Mouse (Mus musculus) retina, postnatal 1 day (tissue): Measurements from ENCODE around the gene Rcn1.
A peak's percentile ranks its signal among the peaks of the same experiment; 100 is the strongest.

Experiments
- DNase-seq: peaks from one replicate; pipeline ENCODE4 v3.0.0-alpha.2; 2012

Gene Rcn1

DNA sequence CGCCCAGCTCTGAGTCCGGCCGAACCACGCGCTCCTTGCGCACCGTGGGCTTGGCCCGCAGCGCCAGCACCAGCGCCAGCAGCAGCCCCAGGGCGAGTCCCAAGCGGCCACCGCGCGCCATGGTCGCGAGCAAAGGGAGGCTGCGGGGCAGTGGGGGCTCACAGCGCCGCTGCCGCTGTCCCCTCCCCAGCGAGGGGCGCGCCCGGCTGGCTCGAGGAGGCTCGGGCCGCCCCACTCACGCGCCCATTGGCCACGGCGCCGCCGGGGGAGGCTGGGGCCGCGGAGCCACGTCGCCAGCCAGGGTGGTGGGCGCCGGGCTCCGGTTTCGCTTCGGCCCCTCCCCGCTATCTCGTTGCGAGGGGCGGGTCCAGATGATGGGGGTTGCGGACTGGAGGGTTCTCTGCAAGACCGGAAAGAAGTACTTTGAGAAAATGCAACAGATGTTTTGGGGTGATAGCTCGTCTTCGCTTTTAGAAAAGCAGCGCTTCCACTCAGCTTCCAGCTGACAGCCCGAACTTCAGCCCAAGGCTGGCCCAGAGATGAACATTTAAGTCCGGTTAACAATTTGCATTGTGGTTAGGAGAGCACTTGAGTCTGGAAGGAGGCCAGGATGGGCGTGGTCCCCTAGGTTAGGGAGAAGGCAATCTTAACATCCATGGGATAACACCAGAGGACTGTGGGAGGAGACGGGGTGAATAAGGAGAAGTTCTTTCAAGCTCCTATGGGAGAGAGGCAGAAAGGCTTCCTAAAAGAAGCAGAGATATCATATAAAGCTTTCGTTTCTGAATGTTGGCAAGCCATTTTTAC is at the start of gene Rcn1:
Gene Rcn1 (minus strand): TSS at position 235 of the 807 bp plus-strand sequence.
- peak; percentile 90 for DNase-seq

DNA sequence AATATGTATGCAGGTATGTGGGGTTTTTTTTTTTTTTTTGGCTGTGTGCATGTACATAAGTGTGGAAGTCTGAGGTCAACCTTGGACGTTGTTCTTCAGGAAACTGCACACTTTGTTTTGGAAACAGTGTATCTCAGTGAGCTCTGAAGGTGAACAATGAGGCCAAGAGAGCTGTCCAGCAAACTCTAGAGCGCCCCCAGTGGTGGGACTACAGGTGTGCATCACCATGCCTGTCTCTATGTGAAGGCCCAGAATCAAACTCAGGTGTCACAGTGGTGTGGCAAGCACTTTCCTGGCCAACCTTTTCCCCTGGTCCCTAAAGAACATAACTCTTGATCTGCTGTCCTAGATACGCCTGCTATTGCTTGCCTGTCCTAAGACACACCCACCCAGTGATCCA is 45.0 kb upstream of the Rcn1 start:
- peak; percentile 39 for DNase-seq

DNA sequence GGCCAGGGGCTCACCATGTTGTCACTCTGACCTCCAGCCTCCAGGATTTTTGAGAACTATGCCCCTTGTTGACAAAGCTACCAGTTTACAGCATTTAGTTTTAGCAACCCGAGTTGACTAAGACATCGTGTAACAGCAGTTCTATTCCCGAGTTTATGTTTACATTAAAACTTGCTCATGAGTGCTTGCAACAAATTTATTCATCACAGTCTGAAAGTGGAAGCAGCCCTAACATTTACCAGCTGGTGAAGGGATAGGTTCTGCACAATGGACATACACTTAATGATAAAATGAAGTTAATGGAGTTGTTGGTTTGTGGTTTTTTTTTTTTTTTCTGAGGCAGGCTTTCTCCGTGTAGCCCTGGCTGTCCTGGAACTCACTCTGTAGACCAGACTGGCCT is 39.9 kb upstream of the Rcn1 start:
- DNase-seq = no peak

DNA sequence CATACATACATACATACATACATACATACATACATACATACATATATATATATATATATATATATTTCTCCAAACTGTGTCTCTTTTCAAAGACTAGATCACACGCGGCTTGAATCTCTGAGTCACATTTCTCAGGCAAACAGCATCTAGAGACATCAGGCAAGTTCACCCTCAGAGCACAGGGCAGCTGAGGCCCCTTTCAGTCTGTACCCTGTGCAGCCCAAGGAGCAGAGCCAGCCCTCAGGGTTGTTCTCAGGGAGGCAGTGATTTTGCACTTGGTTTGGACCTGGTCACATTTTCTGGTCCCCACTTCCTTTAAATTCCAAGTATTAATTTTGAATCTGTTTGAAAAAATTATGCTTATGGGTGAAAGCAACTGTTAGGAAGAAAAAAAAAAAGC is 39.4 kb upstream of the Rcn1 start:
- DNase-seq = no peak

DNA sequence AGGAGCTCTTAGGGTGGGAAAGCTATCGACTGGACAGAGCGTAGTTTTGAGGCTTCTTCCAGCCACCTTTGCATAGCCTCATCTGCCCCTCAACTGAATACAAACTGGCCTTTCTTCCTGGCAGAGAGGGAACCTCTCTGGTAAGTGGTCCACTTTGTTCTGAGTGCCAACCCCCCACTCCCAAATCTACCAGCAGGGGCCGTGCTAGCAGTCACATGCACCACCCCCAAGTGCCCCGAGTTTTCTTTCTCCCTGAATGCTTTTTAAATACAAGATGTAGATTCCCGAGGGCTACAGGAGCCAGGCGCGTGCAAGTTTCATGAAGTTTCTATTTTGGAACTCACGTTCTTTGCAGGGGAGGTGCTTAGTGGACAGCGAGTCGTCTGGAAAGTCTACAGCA is 33.8 kb upstream of the Rcn1 start:
- peak; percentile 55 for DNase-seq

DNA sequence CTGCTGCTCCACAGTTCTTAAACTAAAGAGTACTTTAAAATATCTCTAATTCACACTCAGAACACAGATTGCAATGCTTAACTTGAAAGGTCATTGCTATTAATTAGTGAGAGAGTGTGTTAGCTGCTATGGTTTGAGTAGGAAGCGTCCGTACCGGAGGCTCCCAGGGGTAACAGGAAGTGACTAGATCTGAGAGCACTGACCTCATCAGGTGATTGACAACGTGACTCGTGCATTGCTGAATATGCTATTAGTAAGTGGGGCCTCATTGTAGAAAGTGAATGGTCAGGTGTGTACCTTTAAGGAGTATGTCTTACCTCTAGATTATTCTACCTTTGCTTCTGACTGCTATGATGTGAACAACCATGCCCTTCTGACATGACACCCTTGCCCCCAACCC is 31.3 kb upstream of the Rcn1 start:
- no peak for DNase-seq

DNA sequence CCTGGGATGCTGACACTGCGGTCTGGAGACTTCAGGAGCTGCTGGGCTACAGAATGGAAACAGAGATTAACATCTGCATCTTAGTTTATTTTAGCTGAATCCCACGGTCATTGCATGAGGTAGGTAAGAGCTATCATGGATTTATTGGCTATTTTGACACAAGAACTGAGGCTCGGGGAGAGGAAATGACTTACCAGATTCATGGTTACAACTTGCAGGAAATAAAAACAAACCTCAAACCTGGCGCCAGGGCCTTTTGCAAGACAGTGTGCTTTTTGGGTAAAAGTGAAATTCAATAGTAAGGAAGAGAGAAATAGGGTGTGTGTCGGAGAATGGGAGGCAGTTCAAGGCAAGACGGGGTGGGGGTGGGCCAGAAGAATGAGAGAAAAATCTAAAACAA is 30.8 kb upstream of the Rcn1 start:
- no peak for DNase-seq

DNA sequence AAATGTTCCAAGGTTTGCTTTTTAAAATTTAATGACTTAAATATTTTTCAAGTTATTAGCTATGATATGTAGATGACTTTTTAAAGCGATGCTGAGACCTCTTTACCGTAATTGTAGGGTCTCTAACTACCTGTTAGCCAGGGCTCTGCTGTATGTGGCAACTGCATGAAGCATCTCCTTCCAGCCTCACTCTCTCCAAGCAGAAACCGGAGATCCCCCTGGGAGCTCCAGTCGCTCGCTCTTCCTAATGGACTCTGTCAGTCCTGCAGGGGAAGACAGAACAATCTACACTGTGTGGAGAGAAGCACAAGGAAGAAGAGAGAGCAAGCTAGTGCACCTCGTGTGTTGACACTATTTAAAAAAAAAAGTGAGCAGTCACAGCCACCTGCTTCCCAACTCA is 29.3 kb upstream of the Rcn1 start:
- no peak for DNase-seq

DNA sequence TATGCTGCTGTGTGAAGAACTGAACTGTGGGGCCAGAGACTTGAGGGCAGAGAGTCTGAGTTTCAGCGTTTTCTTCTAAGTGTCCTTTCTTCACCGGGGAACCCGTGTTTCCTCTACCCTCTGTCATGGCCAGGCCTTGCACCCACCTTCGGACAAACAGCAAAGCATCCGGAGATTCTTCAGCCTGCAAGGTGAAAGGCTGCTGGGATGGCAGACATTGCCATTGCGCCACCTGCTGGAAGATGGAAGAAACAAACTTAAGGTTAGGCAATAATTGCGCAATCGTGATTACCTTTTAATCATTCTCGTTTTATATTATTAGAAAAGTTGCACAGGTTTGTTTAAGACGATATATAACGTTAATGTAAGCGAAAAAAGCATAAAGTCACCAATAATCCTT is 28.9 kb upstream of the Rcn1 start:
- peak; percentile 81 for DNase-seq

DNA sequence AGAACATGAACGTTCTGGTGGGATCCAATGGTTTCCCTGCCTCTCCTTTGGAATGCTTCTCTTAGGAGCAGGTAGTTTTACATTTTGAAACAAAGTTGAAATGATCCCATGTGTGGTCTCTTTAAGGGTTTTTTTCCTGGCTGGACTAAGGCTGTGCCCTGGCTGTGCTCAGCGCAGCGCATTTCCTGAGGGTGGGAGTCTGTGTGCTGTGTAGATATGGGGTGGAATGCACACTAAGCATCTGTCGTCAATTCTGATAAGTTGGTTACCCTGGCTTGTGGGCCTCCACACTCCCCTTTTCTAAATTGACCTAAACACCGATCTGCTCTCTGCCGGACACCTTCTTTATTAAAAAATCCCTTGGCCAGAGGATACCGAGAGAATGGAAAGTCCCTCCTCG is 28.3 kb upstream of the Rcn1 start:
- no peak for DNase-seq

DNA sequence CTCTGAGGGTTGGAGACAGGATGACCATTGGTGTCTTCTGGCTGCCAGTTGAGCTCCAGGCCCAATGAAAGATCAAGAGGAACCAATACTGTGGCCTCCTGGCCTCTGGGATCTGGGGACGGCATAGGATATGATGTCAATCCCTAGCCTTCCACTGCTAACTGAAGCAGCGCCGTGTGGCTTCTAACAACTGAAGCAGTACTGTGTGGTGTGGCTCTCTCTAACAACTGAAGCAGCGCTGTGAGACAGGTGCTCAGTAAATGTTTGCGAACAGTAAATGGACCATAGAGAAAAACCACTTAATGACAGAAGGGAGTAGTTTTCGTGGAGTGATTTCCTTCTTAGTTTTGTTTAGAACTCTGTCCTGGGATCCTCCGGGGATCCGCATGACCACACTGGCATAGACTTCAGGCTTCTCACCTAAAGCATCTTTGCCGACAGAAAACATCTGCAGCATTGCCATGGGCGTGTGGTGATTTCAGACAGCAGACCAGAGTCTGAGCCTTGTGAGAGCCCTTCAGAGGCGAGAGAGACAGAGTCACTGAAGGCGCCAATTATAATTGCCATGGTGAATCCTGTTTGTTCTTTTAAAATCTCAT is 19.6 kb upstream of the Rcn1 start:
- no peak for DNase-seq

DNA sequence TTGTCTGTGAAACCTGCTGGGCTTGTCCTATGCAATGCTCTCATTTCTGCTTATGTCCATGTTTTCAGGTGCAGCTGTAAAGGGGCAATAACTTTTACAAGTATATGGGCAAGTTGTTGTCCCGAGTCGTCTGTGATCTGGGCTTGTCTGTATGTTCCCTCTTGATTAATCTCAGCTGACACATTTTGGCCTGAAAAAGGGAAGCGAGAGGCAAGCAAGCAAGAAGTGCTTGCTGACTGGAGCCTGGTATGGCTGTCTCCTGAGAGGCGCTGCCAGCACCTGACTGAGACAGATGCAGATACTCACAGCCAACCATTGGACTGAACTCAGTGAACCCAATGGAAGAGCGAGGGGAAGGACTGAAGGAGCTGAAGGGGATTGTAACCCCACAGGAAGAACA is 18.5 kb upstream of the Rcn1 start:
- no peak for DNase-seq

DNA sequence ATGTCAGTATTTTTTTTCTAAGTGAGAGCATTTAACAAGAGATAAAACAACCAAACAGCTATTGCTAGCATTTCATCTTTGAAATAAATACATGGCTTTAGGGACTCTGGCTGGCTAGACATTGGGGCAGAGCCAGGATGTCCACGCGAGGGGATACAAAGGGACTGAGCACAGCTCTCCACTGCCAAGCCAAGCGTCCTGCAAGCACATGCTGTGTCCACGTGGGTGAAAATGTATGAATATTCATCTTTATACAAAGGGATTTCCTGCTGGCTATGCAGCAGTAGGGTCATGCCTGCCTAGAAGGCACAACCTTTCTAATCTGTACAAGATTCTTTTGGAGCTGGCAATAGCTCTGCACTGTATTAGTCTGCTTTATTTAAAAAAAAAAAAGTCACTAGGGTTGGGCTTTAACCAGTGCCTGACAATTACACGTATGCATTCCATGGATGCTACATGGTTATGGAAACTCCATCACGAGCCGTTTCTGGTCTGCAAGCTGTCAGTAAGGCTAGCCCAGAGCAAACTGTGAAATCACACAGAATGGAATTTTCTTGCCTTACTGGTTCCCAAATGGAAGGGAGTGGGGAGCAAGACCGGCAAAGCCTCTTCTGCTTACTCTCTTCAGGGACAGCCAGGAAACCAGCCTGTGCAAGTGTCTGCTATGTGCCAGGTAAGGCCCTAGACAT is 17.7 kb upstream of the Rcn1 start:
- no peak for DNase-seq

DNA sequence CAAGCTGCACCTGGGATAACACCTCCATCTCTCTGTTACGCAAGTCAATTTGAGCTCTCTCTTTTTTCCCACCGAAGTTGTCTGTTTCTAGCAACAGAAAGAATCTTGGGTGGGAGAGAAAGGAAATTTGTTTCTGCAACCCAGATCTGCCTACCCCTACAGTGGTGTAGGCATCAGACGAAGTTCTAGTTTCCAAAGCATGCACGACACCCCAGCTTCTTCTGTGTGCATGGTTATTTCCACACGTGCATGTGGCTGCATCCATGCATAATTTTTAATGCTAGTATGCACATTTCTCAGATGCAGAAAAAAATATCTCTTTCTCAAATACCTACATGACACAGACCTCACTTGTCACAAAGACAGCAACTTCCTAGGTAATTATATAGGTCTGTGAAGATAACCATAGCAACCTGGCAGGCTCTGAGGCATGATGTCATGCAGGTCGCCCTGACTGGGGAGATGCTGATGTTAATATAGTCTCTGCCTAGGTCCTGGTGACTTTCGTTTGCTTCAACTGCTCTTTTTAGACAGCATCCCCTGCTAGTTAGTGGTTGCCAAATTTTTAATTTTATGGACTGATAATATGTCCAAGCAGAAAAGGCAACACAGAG is 17.0 kb upstream of the Rcn1 start:
- DNase-seq = no peak

DNA sequence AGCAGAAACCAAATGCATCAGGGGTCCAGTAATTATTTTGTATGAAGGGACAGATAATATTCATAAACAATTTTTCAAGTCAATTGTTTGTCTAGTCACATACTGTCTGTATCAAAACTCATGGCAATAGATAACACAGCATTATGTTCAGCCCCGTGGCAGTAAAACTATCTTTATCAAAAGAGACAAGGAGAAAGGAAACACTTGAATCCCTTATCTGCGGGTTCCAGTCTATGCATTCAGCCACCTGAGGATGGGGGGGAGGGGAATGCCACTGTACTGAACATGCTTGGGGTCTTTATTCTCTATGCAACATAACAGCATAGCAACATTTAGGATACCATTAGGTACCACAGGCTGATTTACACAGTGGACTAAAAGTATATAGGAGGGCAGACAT is 15.2 kb upstream of the Rcn1 start:
- DNase-seq = no peak

DNA sequence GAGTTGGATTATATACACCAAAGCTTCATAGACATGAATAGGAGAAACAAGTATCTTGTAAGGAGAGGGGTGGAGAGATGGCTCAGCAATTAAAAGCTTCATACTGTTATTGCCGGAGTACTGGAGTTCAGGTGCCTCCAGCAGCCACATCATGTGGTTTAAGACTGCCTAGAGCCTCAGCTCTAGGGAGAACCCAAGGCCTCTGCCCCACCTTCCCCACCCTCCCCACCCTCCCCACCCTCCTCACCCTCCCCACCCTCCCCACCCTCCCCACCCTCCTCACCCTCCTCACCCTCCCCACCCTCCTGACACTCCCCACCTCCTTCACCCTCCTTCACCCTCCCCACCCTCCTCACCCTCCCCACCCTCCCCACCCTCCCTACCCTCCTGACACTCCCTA is 10.1 kb upstream of the Rcn1 start:
- DNase-seq = no peak

DNA sequence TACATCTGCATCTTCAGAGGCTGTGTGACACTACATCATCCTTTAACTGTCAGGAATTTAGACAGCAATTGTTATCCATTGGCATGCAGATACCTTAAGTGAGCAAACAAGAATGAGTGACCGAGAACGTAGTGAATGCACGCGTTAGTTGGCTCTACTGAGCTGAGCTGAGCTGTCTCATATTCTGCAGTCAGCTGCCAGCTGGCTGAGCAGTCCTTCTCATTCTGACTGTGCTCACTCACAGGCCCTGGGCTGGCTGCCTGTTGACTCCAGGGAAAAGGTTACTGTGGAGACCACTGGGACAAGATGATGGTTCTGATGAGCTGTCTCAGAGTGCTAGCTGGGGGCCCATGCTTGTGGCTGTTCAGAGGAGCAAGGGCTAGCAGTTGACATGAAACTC is 9.4 kb upstream of the Rcn1 start:
- DNase-seq = no peak

DNA sequence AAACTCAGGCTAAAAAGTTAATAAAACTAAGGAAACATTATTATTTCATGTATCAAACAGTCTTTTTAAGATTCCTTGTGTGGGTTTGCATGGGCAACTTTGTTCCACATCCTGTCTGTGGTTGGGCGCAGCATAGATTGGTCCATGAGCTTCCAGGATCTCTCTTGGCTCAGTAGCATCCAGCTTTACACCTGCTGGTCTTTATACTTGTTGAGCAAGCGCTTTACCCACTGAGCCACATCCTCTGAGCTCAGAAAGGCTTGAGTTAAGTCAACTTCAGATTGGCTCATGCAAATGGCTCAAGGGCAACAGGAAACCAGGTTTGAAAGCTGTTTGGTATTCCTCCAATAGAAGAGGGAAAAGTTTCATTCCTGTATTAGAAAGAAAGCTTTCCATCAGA is 3.1 kb upstream of the Rcn1 start:
- DNase-seq = no peak

DNA sequence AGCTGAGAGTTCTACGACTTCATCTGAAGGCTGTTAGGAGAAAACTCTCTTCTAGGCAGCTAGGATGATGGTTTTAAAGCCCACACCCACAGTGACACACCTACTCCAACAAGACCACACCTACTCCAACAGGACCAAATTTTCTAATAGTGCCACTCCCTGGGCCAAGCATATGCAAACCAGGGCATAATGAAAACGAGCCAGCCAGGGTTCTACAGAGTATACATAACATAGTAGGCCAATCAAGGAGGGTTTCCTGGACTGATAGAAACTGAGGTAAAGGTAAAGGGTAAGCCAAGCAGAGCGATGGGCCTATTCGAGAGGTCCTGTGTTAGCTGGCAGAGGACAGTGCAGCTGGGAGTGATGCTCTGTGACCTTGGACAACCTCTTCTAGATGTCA is 1.4 kb upstream of the Rcn1 start:
- no peak for DNase-seq

DNA sequence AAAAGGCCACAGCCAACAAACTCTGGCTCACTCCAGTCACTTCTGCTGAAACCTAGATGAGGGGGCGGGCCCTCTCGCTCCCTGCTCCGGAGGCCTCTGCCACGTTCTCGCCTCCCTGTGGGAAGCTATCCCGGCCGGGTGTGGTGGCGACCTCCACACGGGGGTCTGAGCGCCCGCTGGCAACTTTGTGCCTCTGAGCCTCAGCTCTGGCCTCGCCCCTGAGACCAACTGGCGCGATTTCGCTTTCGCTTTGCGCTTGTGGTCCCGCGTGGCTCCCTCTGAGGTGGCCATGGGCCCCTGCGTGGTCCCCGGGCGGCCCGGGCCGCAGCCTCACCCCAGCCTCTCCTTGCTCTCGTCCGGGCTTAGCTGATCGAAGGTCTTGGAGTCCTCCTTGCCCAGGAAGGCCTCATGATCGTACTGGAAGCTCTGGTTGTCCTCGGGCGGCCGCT is 459 bp downstream of the Rcn1 start:
- peak; percentile 76 for DNase-seq

DNA sequence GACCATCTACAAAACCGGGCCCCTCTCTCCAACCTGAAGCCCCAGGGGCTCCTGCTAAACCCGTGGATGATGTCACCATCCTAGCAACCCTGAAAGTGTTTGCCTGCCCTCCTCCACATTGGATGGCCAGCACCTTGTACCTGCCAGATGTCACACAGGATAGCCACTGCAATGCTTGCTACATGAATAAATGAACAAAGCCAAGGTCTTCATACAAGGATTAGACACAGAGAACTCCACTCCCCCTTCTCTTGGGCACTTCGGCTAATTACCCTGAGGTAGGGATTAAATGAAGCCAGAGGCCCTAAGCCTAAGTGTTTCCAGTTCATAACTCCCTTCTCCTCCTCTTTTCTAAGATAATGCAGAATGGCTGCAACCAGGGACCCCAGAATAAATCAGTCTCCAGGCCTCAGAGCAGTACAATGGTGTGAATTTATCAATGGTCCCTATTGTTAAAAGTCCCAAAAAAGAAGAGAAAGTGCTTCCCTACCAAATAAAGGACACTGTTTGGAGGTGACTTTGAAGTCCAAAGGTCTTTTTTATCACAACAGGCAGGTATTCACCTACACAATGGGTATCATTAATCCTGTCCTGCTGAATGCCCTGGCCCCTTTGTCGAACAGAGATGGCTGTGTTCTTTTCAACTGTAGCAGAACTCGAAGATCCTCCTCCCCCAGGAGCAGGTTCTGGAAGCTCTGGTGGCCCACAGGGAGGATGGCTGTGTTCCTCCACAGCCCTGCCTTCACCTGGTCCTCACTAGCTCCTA is 1.5 kb downstream of the Rcn1 start:
- DNase-seq = peak; percentile 57

DNA sequence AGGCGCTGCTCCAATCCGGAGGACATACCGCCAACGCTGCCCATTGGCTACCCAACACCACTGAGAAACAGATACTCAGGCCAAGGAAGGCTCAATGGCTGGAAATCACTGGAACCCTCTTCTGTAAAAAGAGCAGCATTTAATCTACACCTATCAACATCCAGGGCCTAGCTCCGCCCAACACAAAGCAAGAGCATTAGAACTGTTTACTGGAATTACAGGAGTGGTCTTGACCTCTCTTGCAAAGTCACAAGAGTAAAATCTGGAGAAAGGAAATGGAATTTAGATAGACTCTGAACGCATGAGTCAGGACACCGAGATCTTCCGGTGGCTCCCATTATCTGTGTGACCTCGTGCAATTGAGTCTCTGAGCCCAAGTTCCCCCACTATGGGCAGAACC is 3.1 kb downstream of the Rcn1 start:
- no peak for DNase-seq

DNA sequence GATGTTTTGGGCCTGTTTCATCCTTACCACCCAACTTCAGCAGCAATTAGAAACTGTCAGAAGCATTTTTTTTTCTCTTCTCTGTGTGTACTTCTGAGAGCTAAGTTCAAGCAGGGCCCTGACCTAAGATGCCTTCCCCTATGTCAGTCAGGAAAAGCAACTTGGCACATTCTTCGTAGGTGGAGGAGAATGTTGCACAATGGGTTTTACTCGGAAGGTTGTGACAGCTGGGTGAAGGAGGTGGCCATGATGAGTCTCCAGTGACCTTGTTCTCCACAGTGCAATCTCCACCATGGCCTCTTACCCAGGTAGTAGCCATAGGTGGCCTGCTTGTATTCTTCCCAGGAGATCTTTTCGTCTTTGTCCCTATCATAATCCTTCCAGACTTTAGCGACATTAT is 4.7 kb downstream of the Rcn1 start:
- DNase-seq = no peak
